Mouse (Mus musculus) telencephalon, adult 2 months (tissue): ENCODE data around the gene Iffo2.

ENCODE experiments used
- DNase-seq: peaks from one replicate; pipeline ENCODE4 v3.0.0-alpha.2; 2011; ENCODE audit warnings: low read depth, low spot score

Gene Iffo2

DNA sequence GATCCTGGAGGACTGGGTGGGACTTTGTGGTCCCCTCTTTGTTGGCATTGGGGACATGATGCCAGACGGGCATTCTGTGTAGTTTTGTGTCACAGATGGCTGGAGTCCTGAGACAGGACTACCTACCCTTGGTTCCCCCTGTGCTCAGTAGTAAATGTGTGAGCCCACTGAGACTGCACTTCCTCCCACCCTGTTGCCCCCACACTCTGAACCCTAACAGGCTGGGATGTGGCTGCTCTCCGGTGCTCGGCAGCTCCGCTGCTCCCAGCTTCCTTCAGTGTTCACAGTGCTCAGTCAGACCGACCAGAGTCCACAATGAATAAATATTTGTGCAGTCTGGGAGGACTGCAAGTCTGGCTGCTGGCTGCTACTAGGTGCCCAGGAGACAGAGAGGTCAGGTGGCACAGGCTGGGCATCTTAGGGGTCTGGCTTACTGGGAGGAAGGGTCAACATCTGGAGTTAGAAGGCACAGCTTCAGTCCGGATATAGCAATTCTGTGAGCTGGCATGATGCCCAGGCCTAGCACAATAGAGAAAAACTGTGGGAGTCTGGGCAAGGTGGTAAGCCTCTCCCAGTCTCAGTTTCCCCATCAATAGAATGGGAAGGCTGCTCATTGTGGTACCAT lies 51.2 kb downstream of the Iffo2 start:
- DNase-seq, result no peak

DNA sequence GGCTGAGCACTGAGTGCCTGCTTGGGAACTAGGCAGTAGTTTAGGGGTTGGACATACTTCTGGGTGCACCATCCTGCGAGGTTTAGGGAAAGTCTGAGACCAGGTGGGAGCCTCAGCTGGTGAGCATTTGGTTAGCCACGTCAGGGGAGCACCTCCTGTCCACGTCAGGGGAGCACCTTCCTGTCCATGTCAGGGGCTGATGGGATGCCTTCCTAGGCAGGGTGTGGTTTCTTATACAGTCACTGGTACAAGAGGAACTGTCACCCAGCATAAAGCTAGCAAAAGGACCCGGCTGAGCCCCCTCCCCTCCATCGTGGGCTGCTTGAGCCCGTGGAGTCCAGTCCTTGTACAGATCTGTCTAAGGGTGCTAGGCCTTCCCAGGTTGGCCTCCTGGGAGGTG lies 52.0 kb downstream of the Iffo2 start:
- no peak for DNase-seq

DNA sequence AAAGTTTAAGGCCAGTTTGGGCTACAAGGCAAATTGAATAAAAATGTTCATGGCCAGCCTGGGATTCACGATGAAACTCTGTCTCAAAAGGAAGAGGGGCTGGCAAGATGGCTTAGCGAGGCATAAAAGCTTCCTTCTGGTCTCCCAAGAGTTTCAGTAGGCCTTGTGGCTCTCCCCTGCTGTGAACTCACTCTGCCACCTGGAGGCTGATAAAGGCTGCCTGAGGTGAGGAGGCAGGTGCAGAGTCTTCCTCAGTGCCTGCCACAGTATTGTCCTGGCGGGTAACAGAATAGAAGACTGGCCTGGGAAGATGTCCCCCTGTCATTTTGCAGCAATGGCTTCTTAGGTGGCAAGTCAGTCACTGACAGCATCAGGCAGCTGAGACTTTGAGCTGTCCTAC lies 52.6 kb downstream of the Iffo2 start:
- DNase-seq, result no peak

DNA sequence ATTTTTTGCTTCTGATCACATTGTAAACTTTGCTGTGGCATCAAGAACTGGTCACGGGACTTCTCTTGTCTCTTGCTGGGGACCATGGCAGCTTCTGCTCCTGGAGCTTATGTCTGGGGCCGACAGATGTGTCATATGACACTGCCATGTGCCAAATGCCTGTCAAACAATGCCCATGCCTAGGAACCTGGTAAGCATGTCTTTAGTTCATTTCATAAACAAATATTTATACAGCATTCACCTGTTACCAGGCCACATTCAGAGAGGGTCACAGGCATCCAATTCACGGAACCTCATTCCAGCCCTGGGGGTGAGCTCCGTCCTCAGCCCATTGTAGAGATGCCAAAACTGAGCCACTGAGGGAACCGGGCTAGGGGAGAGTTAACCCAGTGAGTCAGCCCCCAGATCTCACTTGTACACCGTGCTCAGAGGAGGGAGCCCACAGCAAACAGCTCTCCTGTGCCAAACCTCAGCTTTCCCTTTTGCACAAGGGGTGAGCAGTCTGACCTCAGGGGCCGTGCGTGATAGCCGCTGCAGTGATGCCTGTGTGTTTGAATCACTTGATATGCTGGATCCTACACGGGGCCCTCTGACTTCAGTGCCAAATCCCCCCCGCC lies 53.4 kb downstream of the Iffo2 start:
- DNase-seq, result no peak

DNA sequence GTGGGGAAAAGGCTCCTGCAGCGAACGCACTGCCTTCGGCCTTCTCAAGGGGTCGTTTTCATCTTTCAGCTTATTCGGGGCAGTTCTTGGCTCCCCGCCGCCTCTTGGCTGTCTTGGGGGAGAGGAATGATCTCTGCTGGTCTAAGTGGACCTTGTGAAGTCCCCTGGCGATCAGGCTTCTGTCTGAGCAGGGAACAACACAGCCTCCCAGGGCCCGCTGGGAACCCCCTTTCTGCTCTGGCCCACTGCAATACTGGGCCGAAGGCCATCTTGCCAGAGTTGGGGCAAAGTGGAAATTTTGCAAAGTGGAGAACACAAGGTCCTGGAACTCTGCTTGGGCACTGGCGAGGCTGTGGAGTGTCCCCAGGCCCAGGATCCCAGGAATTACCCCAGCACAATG lies 54.4 kb downstream of the Iffo2 start:
- DNase-seq, result no peak

DNA sequence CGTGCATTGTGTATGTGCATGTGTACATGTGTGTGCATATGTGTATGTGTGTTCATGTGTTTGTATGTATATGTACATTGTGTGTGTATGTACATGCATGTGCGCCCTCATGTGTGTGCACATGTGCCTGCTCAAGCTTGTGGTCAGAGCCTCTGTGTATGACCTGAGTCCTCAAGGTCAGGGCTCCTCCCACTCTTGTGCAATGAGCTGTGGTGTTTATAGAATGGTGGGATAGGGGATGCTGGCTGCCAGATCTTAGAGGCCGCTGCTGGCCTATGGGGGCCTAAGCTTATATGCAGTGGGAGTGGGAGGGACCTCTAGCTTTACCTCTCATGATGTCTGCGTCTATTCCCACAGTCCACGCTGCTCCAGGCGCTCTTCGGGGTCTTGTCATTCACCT lies 55.4 kb downstream of the Iffo2 start:
- no peak for DNase-seq

DNA sequence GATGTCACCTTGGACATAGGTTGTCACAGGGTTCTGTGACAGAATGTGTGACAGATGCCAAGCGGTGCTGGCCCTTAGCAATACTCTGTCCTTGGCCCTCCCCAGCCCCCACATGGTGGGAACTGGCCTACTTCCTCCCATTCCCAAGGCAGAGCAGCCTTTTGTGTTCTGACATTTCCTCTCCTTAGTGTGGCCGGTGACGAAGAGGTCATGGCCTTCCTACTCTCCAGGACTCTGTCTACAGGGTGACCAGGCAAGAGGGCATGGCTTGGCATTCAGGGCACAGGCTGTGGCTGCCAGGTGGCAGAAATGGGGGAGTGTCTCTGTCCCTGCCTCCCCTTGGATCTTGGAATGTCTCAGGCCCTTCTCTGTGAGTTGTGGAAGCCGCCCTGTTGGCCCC lies 57.0 kb downstream of the Iffo2 start:
- DNase-seq, result no peak

DNA sequence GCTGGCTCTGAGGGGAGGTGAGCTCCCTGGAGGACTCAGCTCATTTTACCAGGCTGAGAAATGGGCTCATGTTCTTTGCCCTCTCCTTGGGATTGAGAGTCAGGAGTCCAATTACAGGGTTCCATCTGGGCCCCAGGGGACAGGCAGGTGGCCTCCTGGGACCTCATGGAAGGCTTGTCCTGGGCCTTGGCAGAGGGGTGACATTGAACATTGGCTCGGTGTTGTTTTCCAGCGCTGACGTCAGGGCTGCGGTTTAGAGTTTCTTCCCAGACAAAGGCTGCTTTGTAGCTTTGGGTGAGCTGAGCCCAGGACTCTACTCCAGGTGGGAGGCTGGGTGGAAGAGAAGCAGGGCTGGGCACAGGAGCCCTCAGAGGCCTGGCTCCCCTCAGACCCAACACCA lies 57.4 kb downstream of the Iffo2 start:
- DNase-seq, result no peak

DNA sequence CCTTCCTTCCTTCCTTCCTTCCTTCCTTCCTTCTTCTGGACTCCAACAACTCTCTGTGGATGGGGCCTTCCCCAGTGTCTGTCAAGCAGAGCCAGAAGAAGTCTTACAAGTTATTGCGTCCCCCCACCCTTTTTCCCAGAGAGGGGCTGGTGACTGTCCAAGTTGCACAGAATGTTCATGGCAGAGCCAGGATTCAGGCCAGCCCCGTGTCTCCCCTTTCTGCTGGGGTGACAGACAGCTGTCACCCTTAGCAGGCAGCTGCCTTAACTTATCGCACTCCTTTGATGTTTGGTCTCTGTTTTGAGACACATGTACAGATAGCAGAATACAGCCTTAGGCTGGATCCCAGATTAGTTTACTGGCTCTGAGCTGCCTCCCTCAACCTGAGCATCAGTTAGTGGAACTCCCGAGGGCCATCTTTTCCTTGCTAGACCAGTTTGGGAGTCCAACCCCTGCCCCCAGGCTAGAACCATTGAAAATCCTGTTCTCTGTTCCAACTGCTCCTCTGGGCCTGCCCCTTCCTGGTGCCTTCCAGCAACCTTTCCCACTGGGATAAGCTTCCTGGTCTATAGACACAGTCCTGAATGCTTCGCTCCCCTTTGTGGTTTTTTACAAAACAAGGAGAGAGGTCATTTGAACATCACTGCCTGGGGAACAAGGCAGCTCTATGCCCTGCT lies 59.1 kb downstream of the Iffo2 start:
- DNase-seq, result no peak

DNA sequence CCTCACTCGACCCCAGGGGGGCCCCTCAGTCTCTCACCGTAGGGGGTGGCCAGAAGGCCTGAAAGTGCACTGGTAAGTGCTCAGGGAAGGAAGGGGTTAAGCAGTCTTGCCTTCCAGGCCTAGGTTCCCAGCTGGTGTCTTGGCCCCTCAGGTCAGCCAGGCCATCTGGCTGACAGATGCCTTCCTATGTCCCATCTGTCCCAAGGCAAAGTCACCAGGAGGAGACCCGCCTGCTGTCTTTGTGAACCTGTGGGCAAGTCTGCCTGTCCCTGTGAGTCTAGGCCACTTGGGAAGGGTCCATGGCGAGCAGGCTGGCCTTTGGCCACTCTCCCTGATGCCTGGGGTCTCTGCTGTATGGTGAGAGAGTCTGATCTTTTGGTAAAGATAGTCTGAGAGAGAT lies 60.1 kb downstream of the Iffo2 start:
- no peak for DNase-seq

DNA sequence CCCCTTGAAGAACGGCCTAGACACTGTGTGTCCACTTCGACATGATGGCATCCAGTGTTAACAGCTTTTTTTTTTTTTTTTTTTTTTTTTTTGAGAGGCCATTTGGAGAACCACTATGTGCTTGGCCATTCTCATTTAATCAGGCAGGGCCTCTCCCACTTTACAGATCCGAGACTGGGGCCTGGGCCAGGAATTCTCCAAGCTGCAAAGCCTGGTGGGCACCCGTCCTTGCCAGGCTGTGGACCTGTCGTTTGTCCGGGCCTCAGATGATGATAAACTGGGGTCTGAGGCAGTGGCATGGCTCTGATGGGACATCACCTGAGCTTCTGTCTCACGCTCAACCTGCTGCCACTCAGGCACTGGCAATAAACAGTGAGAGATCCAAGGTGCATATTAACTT lies 62.5 kb downstream of the Iffo2 start:
- no peak for DNase-seq

DNA sequence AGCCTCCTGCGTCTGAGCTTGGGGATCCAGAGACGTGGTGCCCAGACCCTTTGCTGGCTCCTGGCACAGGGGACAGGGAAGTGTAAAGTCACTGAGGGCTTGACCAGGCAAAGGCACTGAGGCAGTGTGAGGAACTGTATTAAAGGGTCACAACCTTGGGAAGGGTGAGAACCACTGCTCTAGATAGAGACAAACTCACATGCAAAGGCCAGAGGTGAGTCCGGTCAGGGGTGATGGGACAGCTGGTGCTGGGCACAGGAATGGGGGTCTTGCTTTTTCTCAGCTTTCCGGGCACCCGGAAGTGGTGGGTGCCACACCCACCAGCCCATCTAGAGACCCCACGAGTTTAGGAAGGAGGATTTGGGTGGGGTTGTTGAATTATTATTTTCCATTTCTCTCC lies 63.0 kb downstream of the Iffo2 start:
- DNase-seq, result no peak

DNA sequence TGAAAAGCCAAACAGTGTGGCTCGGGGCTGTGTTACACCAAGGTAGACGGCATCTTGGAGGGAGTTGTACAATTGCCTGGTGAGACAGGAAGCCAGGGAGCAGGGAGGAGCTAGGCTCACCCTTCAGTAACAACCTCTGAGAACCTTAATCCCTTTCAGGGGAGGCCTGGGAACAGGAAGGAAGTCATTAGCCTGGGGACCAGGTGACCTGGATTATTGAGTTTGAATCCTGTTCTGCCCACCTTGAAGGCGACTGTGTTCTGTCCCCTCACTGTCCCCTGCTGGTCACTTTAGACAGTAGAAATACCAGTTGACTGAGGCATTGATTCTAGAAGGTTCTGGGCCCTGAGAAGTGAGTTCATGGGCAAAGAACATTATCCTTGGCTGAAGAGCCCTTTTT lies 63.7 kb downstream of the Iffo2 start:
- no peak for DNase-seq

DNA sequence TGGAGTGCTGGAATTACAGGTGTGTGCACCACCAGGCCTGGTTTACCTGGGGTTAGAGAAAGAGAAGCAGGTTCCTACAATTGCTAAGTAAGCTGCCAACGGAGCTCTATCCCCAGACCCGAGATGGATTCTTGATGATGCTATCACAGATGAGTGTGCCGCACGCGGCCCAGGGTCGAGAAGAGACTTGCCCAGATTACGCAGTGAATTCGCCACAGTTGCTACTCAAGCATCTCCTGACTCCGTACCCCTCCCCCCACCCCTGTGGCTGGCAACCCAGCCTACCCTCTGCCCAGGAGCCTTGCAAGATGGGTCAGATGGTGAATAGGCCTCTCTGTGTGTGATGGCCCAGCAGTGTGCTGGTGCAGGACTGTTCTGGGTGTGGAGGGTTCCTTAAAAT lies 66.4 kb downstream of the Iffo2 start:
- no peak for DNase-seq

DNA sequence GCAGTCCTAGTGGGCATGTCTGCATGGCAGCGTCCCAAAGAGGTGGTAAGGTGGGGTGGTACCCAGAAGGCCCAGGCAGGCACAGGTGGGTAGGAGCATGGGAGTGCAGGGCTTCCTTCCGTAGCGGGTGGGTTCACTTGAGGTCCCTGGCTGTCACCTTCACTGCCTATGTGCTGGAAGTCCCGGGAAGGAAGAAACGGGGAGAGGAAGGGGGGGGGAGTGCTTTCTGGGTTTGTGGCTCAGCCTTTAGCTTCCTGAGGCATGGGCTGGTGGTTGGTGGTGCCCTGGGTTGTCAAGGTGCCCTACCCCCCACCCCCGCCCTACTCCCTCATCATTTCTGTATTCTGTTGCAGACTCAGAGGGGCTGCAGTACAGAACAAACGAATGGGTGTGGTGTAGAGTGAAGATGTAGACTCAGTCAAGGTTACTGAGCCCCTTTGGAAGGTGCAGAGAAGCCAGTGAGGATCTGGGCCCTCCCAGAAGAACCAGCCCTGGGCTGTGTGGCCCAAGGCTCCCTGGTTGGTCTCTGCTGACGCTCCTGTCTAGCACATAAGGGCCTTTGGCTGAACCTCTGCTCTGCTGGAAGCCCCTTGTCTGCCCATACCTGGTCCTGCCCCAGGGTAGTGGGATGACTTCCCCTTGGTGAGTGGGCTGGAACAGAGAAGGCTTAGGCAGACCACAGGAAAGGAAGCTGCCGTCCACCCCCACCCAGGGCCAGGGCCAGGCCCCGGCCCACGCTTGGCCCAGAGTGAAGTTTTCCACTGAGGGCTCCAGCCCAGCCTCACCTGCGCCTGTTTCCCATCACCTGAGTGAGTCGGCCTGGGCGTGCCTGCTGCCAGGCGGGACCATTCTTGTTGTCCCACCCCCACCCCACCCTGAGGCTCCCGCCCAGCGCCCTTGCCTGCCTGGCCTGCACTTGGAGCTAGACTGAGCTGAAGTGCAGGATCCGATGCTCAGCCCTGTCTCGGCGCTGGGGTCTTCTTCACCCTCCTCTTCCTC lies 67.2 kb downstream of the Iffo2 start:
- no peak for DNase-seq

DNA sequence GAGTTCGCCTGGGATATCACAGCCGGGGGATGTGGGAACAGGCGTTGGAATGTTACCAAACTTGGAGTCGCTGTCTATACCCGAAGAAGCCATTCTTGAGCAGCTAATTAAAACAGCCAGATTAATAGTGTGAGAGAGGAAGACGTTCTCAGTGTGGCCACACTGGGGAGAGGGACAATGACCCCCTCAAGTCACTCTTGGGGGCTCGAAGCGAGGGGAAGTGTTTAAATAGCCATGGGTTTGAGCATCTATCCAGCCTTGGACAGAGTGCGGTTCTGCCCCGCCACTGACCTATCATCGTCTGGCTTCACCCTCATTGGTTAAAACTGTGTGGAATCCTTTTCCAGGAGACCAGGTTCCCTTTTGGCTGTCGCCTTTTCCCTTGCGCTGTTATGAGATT lies 68.0 kb downstream of the Iffo2 start:
- no peak for DNase-seq

DNA sequence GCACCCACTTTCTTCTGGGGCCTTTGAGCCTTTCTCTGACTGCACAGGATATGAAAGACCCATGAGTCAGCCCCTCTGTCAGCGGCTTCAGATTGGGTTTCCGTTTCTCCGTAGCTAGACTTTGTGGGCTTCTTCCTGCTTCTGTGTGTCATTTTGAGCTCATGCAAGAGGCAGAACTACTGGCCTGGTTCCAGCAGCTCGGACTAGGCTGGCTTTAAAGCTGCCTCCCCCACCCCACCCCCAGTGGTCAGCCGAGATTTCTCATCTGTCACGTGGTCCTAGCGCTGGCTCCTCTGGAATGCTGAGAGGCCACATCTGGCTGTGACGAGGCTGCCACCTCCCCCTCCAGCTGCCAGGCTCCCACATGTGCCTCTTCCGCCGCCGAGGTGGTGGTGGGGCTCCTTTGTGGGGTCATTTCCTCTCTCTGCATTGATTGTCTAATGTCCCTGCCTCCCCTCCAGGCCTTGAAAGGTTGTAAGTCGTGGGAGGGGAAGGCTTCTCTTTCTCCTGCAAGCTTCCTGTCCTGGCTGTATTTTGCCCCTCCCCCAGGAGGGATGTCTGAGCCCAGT lies 68.7 kb downstream of the Iffo2 start:
- DNase-seq, result peak; percentile 67

DNA sequence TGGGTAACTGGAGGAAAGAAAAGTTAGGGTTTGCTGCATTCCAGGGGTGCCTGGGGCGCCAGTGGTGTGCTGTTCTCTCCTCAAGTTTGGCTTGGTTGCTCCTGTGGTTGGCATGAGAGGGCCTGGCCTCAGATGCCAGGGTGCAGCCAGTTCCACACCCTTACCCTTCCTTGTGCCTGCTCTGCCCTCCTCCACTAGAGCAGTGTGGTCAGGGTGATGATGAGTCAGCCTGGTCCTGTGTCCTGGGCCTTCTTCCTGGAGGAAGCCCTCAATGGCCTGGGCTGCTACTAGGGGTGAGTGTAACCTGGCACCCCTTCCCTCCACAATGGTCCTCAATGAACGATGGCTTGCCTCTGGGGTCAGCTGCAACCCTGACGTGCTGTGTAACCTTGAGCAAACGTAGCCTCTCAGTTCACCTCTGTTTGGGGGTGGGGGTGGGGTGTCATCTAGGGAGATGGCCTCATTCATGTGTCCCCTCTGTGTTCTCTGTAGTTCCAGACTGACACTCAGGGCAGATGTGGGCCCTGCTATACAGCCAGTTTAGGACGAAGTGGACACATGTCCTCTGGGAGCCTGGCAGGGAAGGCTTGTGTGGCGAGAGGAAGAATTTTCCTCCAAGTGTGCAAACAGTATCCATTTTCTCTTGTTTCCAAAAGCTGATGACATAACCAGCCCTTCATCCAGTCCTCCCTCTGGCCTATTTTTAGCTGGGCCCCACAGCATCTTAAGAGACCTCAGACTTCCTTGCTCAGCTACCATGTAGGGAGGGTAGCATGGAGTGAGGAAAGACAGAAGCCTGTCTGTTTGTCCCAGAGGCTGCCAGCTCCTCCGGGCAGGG lies 71.4 kb downstream of the Iffo2 start:
- peak; percentile 51 for DNase-seq

DNA sequence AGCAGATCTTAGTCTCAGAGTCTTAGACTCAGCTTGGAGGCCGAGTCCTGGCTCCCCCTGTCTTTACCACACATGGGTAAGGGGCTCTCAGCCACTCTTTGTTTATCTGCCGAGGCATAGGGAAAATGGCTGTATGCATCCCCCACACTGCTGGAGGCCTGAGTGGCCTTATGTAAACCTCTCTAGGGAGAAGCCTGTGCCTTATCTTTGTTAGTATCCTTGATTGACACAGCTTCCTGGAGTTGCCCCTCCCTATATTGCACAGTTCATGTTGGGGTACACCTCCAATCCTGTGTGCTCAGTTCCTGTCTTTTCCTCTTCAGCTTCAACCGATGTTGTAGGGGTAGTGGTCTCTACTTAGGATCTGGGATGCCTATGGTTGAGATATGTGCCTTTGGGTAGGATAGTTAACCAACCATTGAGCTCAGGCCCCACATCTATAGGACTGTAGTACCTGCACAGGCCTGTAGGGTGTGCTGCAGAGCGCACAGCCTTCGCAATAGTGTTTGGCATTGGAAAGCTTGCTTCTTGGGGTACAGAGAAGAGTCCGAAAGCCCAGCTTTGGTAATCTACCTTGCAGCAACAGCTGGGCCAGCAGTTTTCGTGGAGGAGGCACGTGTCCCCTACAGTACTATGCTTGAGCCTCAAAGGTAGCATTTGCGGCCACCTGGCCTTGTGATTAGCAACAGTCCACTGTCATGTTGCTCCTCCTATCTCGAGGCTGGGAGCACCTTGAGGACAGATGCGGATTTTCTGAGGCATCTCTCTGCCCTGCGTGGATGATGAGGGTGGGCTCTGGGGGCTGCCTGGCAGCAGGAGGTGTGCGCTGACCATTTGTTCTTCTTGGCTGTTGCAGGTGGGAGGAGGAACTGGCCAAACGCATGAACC lies 72.3 kb downstream of the Iffo2 start, which contains the start of gene Gm21969:
Gene Gm21969, plus strand, starts transcription at position 830 of the 888 bp plus-strand sequence.
- no peak for DNase-seq

DNA sequence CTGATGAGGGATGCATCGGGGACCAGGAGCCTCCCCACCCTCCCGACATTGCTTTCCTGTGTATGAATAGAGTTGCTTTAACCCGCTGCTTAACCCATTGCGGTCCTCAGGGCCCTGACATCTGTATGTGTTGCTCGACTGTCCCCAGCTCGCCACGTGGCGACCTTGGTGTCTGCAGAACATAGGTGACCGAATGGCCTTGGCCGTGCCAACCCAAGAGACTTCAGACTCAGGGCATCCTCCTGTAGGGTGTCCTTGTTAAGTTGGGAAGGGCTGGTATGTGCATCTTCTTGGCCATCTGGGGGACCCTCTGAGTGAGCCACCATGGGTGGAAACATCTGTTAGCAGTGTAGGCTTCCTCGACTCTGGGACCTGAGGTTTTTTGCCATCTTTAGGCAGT lies 74.9 kb downstream of the Iffo2 start:
- no peak for DNase-seq
